Mouse (Mus musculus) inflammation-experienced regulatory T-cells (primary cell): ENCODE results near the gene Taar8c. TPM values are rescaled to one million over a fixed set of nuclear protein-coding genes. Genes with fewer than 3 reads are reported as not detected.

Source experiments
- polyA plus RNA-seq, 2 experiments: library from polyadenylated mRNA; unstranded; fragments of 100-300 nt; shearing (Covaris generic); gene quantifications; one replicate each; pipeline ENCODE4 v1.2.1; 2017

The Taar8c gene
- not detected for polyA plus RNA-seq

DNA sequence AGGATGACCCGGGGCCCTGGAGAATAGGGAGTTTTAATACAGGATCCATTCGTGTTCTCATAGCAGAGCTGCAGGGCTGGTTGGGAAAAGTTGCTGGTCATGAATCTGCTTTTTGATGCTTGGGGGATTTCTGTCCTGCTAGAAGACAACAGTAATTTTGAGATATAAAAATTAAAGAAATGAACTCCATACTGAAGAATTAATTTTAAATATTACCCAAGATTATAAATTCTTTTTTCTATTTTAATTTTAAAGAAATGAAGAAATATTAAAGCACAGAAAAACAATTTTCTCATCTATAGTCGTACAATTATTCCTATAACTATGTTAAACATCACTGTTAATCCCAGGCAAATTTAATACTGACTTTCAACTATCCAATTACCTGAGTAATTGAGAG is at the start of gene Taar8c:
Gene Taar8c (minus strand): TSS at position 101 of the 400 bp plus-strand sequence.

DNA sequence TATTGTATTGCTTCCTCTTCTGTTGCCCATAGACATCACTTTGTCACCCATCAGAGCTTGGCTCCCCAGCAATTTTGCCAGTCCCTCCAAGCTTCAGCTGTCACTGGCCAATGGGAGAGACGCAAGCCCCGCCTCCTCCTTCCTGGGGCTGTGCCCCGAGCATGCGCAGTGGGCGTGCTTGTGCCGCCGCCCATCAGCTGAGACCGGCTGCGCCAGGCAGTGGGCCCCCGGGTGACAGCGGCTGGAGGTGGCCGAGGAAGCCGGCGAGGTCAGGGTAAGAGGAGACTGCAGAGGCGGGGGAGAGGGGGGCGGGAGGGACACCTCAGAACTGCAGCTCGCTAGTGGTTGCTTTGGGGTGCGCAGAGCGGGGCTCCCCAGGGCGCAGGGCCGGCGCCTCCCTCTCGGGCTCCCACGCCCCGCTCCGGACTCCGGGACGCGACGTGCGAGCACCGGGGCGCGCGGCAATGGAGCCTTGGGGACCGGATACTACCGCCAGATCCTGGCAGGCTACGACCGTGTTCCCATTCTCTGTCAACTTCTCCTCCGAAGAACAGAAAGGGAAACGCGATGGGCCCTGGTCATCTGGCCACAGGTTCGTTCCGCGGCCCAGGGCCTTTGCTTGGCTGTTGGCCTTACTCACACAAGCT is 47.5 kb upstream of the Taar8c start, which contains the start of gene Stx7:
Gene Stx7 (plus strand): TSS at position 168 of the 647 bp plus-strand sequence.

DNA sequence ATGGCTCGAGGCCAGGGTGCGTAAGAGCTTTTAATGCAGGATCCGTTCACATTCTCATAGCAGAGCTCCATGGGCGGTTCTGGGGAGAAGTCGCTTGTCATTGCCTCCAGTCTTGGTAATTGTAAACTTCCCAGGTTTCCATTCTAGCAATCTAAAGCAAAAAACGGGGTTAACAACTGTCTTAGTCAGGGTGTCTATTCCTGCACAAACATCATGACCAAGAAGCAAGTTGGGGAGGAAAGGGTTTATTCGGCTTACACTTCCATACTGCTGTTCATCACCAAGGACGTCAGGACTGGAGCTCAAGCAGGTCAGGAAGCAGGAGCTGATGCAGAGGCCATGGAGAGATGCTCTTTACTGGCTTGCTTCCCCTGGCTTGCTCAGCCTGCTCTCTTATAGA is 7.7 kb upstream of the Taar8c start, which contains the start of gene Taar9:
Gene Taar9 (minus strand): TSS at position 101 of the 400 bp plus-strand sequence.

DNA sequence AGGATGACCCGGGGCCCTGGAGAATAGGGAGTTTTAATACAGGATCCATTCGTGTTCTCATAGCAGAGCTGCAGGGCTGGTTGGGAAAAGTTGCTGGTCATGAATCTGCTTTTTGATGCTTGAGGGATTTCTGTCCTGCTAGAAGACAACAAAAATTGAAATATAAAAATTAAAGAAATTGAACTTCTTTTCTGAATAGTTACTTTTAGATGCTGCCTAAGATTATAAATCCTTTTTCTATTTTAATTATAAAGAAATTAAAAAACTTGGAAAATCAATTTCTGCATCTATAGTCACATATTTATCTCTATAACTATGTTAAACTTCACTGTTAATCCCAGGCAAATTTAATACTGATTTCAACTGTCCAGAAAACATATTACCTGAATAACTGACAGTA is 9.5 kb downstream of the Taar8c start, which contains the start of gene Taar8b:
Gene Taar8b (minus strand): TSS at position 101 of the 400 bp plus-strand sequence.

DNA sequence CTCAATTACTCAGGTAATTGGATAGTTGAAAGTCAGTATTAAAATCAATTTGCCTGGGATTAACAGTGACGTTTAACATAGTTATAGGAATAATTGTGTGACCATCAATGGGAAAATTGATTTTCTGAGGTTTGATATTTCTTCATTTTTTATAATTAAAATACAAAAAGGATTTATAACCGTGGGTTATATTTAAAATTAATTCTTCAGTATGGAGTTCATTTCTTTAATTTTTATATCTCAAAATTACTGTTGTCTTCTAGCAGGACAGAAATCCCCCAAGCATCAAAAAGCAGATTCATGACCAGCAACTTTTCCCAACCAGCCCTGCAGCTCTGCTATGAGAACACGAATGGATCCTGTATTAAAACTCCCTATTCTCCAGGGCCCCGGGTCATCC is 25.5 kb downstream of the Taar8c start, which contains the start of gene Taar8a:
Gene Taar8a (plus strand): TSS at position 301 of the 400 bp plus-strand sequence.

Other genes starting within 250 kb of the Taar8c start
- gene Vnn1, start 207.2 kb downstream of the Taar8c start, polyA plus RNA-seq, result under 1 TPM; 0.53 to 0.74 TPM
- gene Taar1, start 181.6 kb downstream of the Taar8c start, polyA plus RNA-seq, result 1 to 10 TPM in 1 of 2 experiments, not detected in 1; 1.7 TPM
- not detected for gene Taar2, start 163.3 kb downstream of the Taar8c start, polyA plus RNA-seq
- gene Taar3, start 152.4 kb downstream of the Taar8c start, polyA plus RNA-seq, result not detected
- gene Taar4, start 141.4 kb downstream of the Taar8c start, polyA plus RNA-seq, result not detected
- 1 to 10 TPM in 1 of 2 experiments, not detected in 1; 1.2 TPM for gene Taar5, start 131.2 kb downstream of the Taar8c start, polyA plus RNA-seq
- gene Taar6, start 116.3 kb downstream of the Taar8c start, polyA plus RNA-seq, result under 1 TPM in 1 of 2 experiments, not detected in 1; 0.16 TPM
- gene Taar7a, start 108.4 kb downstream of the Taar8c start, polyA plus RNA-seq, result under 1 TPM in 1 of 2 experiments, not detected in 1; 0.36 TPM
- gene Taar7b, start 102.0 kb downstream of the Taar8c start, polyA plus RNA-seq, result under 1 TPM in 1 of 2 experiments, not detected in 1; 0.98 TPM
- gene Taar7d, start 74.7 kb downstream of the Taar8c start, polyA plus RNA-seq, result not detected
- gene Taar7e, start 64.3 kb downstream of the Taar8c start, polyA plus RNA-seq, result under 1 TPM; 0.46 to 0.50 TPM
- gene Taar7f, start 52.4 kb downstream of the Taar8c start, polyA plus RNA-seq, result not detected
- not detected for gene Taar8a, start 25.4 kb downstream of the Taar8c start, polyA plus RNA-seq
- not detected for gene Taar8b, start 9.6 kb downstream of the Taar8c start, polyA plus RNA-seq
- gene Taar9, start 7.6 kb upstream of the Taar8c start, polyA plus RNA-seq, result 1 to 10 TPM in 1 of 2 experiments, under 1 TPM in 1; 0.14 to 1.4 TPM
- gene Stx7, start 47.4 kb upstream of the Taar8c start, polyA plus RNA-seq, result 10 to 100 TPM; 39.8 to 48.8 TPM
- not detected for gene Moxd1, start 121.6 kb upstream of the Taar8c start, polyA plus RNA-seq